Mouse (Mus musculus) midbrain, postnatal 0 days (tissue): Measurements from ENCODE around the gene Gli3. TPM values are rescaled to one million over a fixed set of nuclear protein-coding genes. Genes with fewer than 3 reads are reported as not detected.

Source experiments
- ATAC-seq: fragments of 200-750 bp; cut with Nextera tagmentation; 2 replicates; pipeline ENCODE4 v1.8.0; 2017; ENCODE audit warnings: moderate number of reproducible peaks, mild to moderate bottlenecking, moderate TSS enrichment, moderate library complexity; ENCODE audit not compliant: low FRiP score
- DNase-seq: peaks from one replicate; pipeline ENCODE4 v3.0.0-alpha.2; 2015; ENCODE audit warnings: low spot score
- H3K27ac ChIP-seq: fragments of 300-500 bp; sonication (generic); 2 replicates; pipeline ENCODE4 v1.5.1; 2014; ENCODE audit warnings: low read depth, mild to moderate bottlenecking, low read length, mixed read lengths
- H3K27me3 ChIP-seq: fragments of 300-500 bp; sonication (generic); 2 replicates; pipeline ENCODE4 v1.6.1; 2014; ENCODE audit warnings: low read length, control low read depth, mixed read lengths; ENCODE audit not compliant: insufficient read depth
- H3K36me3 ChIP-seq: fragments of 300-500 bp; sonication (generic); 2 replicates; pipeline ENCODE4 v1.6.1; 2014; ENCODE audit warnings: low read length, control low read depth, mixed read lengths; ENCODE audit not compliant: insufficient read depth
- H3K4me1 ChIP-seq: fragments of 300-500 bp; sonication (generic); 2 replicates; pipeline ENCODE4 v1.6.1; 2014; ENCODE audit warnings: mild to moderate bottlenecking, control low read depth, antibody characterized with exemption, low read length, mixed read lengths; ENCODE audit not compliant: insufficient read depth
- H3K4me2 ChIP-seq: fragments of 300-500 bp; sonication (generic); 2 replicates; pipeline ENCODE4 v1.6.1; 2014; ENCODE audit warnings: low read depth, mild to moderate bottlenecking, low read length, mixed read lengths; ENCODE audit not compliant: poor library complexity, severe bottlenecking
- H3K4me3 ChIP-seq: fragments of 300-500 bp; sonication (generic); 2 replicates; pipeline ENCODE4 v1.5.1; 2014; ENCODE audit warnings: low read depth, mild to moderate bottlenecking, low read length, moderate library complexity
- H3K9ac ChIP-seq: fragments of 300-500 bp; sonication (generic); replicated peaks from 2 replicates; pipeline ENCODE4 v1.6.1; 2014; ENCODE audit warnings: mild to moderate bottlenecking, low read length, moderate library complexity, mixed read lengths; ENCODE audit not compliant: poor library complexity, severe bottlenecking
- H3K9me3 ChIP-seq: fragments of 300-500 bp; sonication (generic); 2 replicates; pipeline ENCODE4 v1.6.1; 2016; ENCODE audit warnings: low read length, control low read depth
- CTCF ChIP-seq: IDR thresholded peaks from 2 replicates; pipeline ENCODE4 v1.5.1; 2016; ENCODE audit warnings: antibody characterized with exemption, mild to moderate bottlenecking
- WGBS: fragments of 180-500 bp; shearing (Covaris S2); extraction: QIAGEN DNeasy Blood & Tissue Kit; methylation state at CpG from one replicate; pipeline ENCODE4 v1.1.7; 2014; 5-methylcytosine and 5-hydroxymethylcytosine counted together
- polyA plus RNA-seq: library from polyadenylated mRNA; unstranded; fragments of >200 nt; fragmentation: Nextera tagmentation; extraction: Ambion mirVana; gene quantifications from 2 replicates; pipeline ENCODE4 v1.2.1, GENCODE M21; 2015
- total RNA-seq: library from RNA; depleted of rRNA; stranded (reverse); fragments of >200 nt; gene quantifications from 2 replicates; pipeline ENCODE4 v1.2.3, GENCODE M21; 2014

Gene Gli3
- total and polyA plus RNA-seq, 2 experiments from 2014 or later: 3.9 to 9.2 TPM

- WGBS: 84% methylated on average over 7 of the region's 7 CpGs
- no peak for DNase-seq
- Histone ChIP-seq H3K36me3 (no peaks in the 10 kb centered on the region), H3K9ac (no peak overlapping the region), H3K27me3 (no peaks in the 10 kb centered on the region), H3K9me3 (no peaks in the 10 kb centered on the region), H3K4me1 (no peaks in the 10 kb centered on the region), H3K4me2 (no peak overlapping the region), H3K4me3 (no peak overlapping the region), H3K27ac (no peak overlapping the region)
- no peak for ATAC-seq
- no peak for TF ChIP-seq CTCF
Observed at GRCm38 (mm10) chr13:15713486-15713885, 250.5 kb downstream of the Gli3 start.

- H3K4me3 ChIP-seq: no peak overlapping the region
- H3K27ac ChIP-seq: no peak overlapping the region
- no peak for TF ChIP-seq CTCF
- DNase-seq (no peak), ATAC-seq (no peak)
- no peaks in the 10 kb centered on the region for H3K27me3 ChIP-seq
- no peaks in the 10 kb centered on the region for H3K36me3 ChIP-seq
- H3K4me2 ChIP-seq: no peak overlapping the region
- H3K9me3 ChIP-seq: no peaks in the 10 kb centered on the region
- H3K9ac ChIP-seq: no peak overlapping the region
- WGBS: 26% methylated on average over 4 of the region's 4 CpGs
- no peaks in the 10 kb centered on the region for H3K4me1 ChIP-seq
Observed at GRCm38 (mm10) chr13:15714331-15714725, 251.3 kb downstream of the Gli3 start.

- H3K4me3 ChIP-seq: no peak overlapping the region
- no peak overlapping the region for H3K9ac ChIP-seq
- no peaks in the 10 kb centered on the region for H3K27me3 ChIP-seq
- H3K36me3 ChIP-seq: no peaks in the 10 kb centered on the region
- no peaks in the 10 kb centered on the region for H3K4me1 ChIP-seq
- ATAC-seq (peak; percentile 78), DNase-seq (peak; percentile 86)
- no peaks in the 10 kb centered on the region for H3K9me3 ChIP-seq
- TF ChIP-seq CTCF: peak; percentile 93
- H3K4me2 ChIP-seq: no peak overlapping the region
- 17% methylated on average over 8 of the region's 8 CpGs for WGBS
- H3K27ac ChIP-seq: no peak overlapping the region
Observed at GRCm38 (mm10) chr13:15714726-15715437, 251.8 kb downstream of the Gli3 start.

- H3K9me3 ChIP-seq: no peaks in the 10 kb centered on the region
- no peak overlapping the region for H3K9ac ChIP-seq
- H3K36me3 ChIP-seq: no peaks in the 10 kb centered on the region
- no peaks in the 10 kb centered on the region for H3K27me3 ChIP-seq
- H3K4me3 ChIP-seq: no peak overlapping the region
- no peak for DNase-seq
- no peak for TF ChIP-seq CTCF
- no peak overlapping the region for H3K4me2 ChIP-seq
- WGBS: 97% methylated on average over 1 of the region's 1 CpGs
- H3K27ac ChIP-seq: no peak overlapping the region
- no peaks in the 10 kb centered on the region for H3K4me1 ChIP-seq
- no peak for ATAC-seq
Observed at GRCm38 (mm10) chr13:15721446-15721845, 258.4 kb downstream of the Gli3 start.

GRCm38 (mm10) chr13:15722766-15723379, 259.8 kb downstream of the Gli3 start:
- H3K9me3 ChIP-seq: no peaks in the 10 kb centered on the region
- no peak overlapping the region for H3K4me2 ChIP-seq
- no peak overlapping the region for H3K27ac ChIP-seq
- H3K9ac ChIP-seq: no peak overlapping the region
- no peaks in the 10 kb centered on the region for H3K36me3 ChIP-seq
- DNase-seq: no peak
- H3K27me3 ChIP-seq: no peaks in the 10 kb centered on the region
- WGBS: 89% methylated on average over 1 of the region's 1 CpGs
- no peak for TF ChIP-seq CTCF
- H3K4me3 ChIP-seq: no peak overlapping the region
- H3K4me1 ChIP-seq: no peaks in the 10 kb centered on the region
- ATAC-seq: no peak

DNA sequence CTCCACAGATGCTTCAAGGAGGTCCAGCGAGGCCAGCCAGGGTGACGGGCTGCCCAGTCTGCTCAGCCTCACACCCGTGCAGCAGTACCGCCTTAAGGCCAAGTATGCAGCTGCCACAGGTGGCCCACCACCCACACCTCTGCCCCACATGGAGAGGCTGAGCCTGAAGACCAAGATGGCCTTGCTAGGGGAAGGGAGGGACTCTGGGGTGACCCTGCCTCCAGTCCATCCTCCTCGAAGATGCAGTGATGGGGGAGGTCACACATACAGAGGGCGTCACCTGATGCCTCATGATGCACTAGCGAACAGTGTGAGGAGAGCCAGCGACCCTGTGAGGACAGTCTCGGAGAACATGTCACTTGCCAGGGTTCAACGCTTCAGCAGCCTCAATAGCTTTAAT, 261.7 kb downstream of the Gli3 start:
- Histone ChIP-seq H3K27me3 (no peaks in the 10 kb centered on the region), H3K9me3 (no peaks in the 10 kb centered on the region), H3K36me3 (no peaks in the 10 kb centered on the region), H3K9ac (no peak overlapping the region), H3K4me3 (no peak overlapping the region), H3K4me2 (no peak overlapping the region), H3K4me1 (no peaks in the 10 kb centered on the region), H3K27ac (no peak overlapping the region)
- no peak for ATAC-seq
- 95% methylated on average over 10 of the region's 10 CpGs for WGBS
- no peak for DNase-seq
- TF ChIP-seq CTCF: no peak
